Mouse (Mus musculus) embryonic facial prominence, embryonic 14.5 days (tissue): Measurements from ENCODE around the gene Pde8b. TPM values are rescaled to one million over a fixed set of nuclear protein-coding genes. Genes with fewer than 3 reads are reported as not detected.

ENCODE experiments used
- ATAC-seq: fragments of 200-750 bp; cut with Nextera tagmentation; 2 replicates; pipeline ENCODE4 v1.8.0; 2017; ENCODE audit warnings: low read depth, moderate number of reproducible peaks, moderate TSS enrichment
- DNase-seq: peaks from one replicate; pipeline ENCODE4 v3.0.0-alpha.2; 2015; ENCODE audit warnings: low spot score
- H3K27ac ChIP-seq: fragments of 300-500 bp; sonication (generic); replicated peaks from 2 replicates; pipeline ENCODE4 v1.5.1; 2014; ENCODE audit warnings: low read depth, mild to moderate bottlenecking, low read length, moderate library complexity
- H3K27me3 ChIP-seq: fragments of 300-500 bp; sonication (generic); replicated peaks from 2 replicates; pipeline ENCODE4 v1.6.1; 2014; ENCODE audit warnings: low read length; ENCODE audit not compliant: control insufficient read depth, insufficient read depth
- H3K36me3 ChIP-seq: fragments of 300-500 bp; sonication (generic); 2 replicates; pipeline ENCODE4 v1.6.1; 2014; ENCODE audit warnings: low read length, mixed read lengths; ENCODE audit not compliant: control insufficient read depth, insufficient read depth
- H3K4me1 ChIP-seq: fragments of 300-500 bp; sonication (generic); 2 replicates; pipeline ENCODE4 v1.6.1; 2014; ENCODE audit warnings: antibody characterized with exemption, low read length; ENCODE audit not compliant: control insufficient read depth, insufficient read depth
- H3K4me2 ChIP-seq: fragments of 300-500 bp; sonication (generic); 2 replicates; pipeline ENCODE4 v1.6.1; 2014; ENCODE audit warnings: low read depth, mild to moderate bottlenecking, low read length, moderate library complexity, mixed read lengths
- H3K4me3 ChIP-seq: fragments of 300-500 bp; sonication (generic); 2 replicates; pipeline ENCODE4 v1.5.1; 2014; ENCODE audit warnings: low read depth, mild to moderate bottlenecking, low read length
- H3K9ac ChIP-seq: fragments of 300-500 bp; sonication (generic); 2 replicates; pipeline ENCODE4 v1.6.1; 2014; ENCODE audit warnings: low read depth, mild to moderate bottlenecking, low read length, moderate library complexity, mixed read lengths
- H3K9me3 ChIP-seq: fragments of 300-500 bp; sonication (generic); 2 replicates; pipeline ENCODE4 v1.6.1; 2016; ENCODE audit warnings: low read length; ENCODE audit not compliant: control insufficient read depth
- WGBS: fragments of 180-500 bp; shearing (Covaris S2); extraction: QIAGEN DNeasy Blood & Tissue Kit; methylation state at CpG from one replicate; pipeline ENCODE4 v1.1.7; 2014; 5-methylcytosine and 5-hydroxymethylcytosine counted together
- polyA plus RNA-seq: library from polyadenylated mRNA; unstranded; fragments of >200 nt; fragmentation: Nextera tagmentation; extraction: Ambion mirVana; gene quantifications from 2 replicates; pipeline ENCODE4 v1.2.1, GENCODE M21; 2014

Pde8b gene
- polyA plus RNA-seq, 1 experiment from 2014 or later, result 4.7 TPM

GRCm38 (mm10) chr13:95120570-95120969 is 129.6 kb downstream of the Pde8b start:
- Histone ChIP-seq H3K36me3 (no peaks in the 10 kb centered on the region), H3K4me3 (no peak overlapping the region), H3K9me3 (no peaks in the 10 kb centered on the region), H3K9ac (no peak overlapping the region), H3K27ac (no peak overlapping the region), H3K4me2 (no peak overlapping the region), H3K27me3 (no peaks in the 10 kb centered on the region), H3K4me1 (no peaks in the 10 kb centered on the region)
- ATAC-seq (no peak), DNase-seq (no peak)
- 85% methylated on average over 4 of the region's 4 CpGs for WGBS

GRCm38 (mm10) chr13:95113763-95114162 is 136.4 kb downstream of the Pde8b start:
- H3K27ac ChIP-seq, result no peak overlapping the region
- no peak; the same call in 1 of the 2 replicates for ATAC-seq

GRCm38 (mm10) chr13:95109555-95109954 is 140.6 kb downstream of the Pde8b start:
- DNase-seq (no peak), ATAC-seq (no peak)
- Histone ChIP-seq H3K36me3 (no peaks in the 10 kb centered on the region), H3K9ac (no peak overlapping the region), H3K4me3 (no peak overlapping the region), H3K27me3 (no peaks in the 10 kb centered on the region), H3K27ac (no peak overlapping the region), H3K4me1 (peaks cover 14% of the 10 kb centered on the region), H3K4me2 (no peak overlapping the region), H3K9me3 (no peaks in the 10 kb centered on the region)
- WGBS, result 72% methylated on average over 3 of the region's 3 CpGs

More at GRCm38 (mm10) chr13:95113763-95114162, 136.4 kb downstream of the Pde8b start:
- no peak overlapping the region for H3K9ac ChIP-seq
- no peak overlapping the region for H3K4me3 ChIP-seq
- no peaks in the 10 kb centered on the region for H3K27me3 ChIP-seq
- no peaks in the 10 kb centered on the region for H3K36me3 ChIP-seq
- 57% methylated on average over 5 of the region's 5 CpGs for WGBS
- no peaks in the 10 kb centered on the region for H3K9me3 ChIP-seq
- H3K4me1 ChIP-seq, result no peaks in the 10 kb centered on the region
- no peak overlapping the region for H3K4me2 ChIP-seq
- DNase-seq, result no peak

- no peak overlapping the region for H3K9ac ChIP-seq
- no peaks in the 10 kb centered on the region for H3K36me3 ChIP-seq
- peaks cover 14% of the 10 kb centered on the region for H3K4me1 ChIP-seq
- no peak overlapping the region for H3K4me3 ChIP-seq
- no peak overlapping the region for H3K27ac ChIP-seq
- no peaks in the 10 kb centered on the region for H3K9me3 ChIP-seq
- H3K27me3 ChIP-seq, result no peaks in the 10 kb centered on the region
- ATAC-seq (no peak), DNase-seq (peak; percentile 62)
- no peak overlapping the region for H3K4me2 ChIP-seq
- 25% methylated on average over 7 of the region's 7 CpGs for WGBS
Measured at GRCm38 (mm10) chr13:95108035-95108434, 142.1 kb downstream of the Pde8b start.

GRCm38 (mm10) chr13:95104865-95105264 is 145.3 kb downstream of the Pde8b start:
- Histone ChIP-seq H3K9me3 (no peaks in the 10 kb centered on the region), H3K4me3 (no peak overlapping the region), H3K27me3 (no peaks in the 10 kb centered on the region), H3K27ac (no peak overlapping the region), H3K36me3 (no peaks in the 10 kb centered on the region), H3K4me2 (no peak overlapping the region), H3K4me1 (peaks cover 14% of the 10 kb centered on the region), H3K9ac (no peak overlapping the region)
- peak; percentile 27 for DNase-seq
- 66% methylated on average over 4 of the region's 4 CpGs for WGBS
- no peak for ATAC-seq

- no peak overlapping the region for H3K27ac ChIP-seq
- 45% methylated on average over 4 of the region's 4 CpGs for WGBS
- no peaks in the 10 kb centered on the region for H3K9me3 ChIP-seq
- DNase-seq (peak; percentile 41), ATAC-seq (peak; percentile 71; the same call in 1 of the 2 replicates)
- no peaks in the 10 kb centered on the region for H3K36me3 ChIP-seq
- no peak overlapping the region for H3K9ac ChIP-seq
- H3K4me3 ChIP-seq, result no peak overlapping the region
- no peaks in the 10 kb centered on the region for H3K27me3 ChIP-seq
- H3K4me2 ChIP-seq, result no peak overlapping the region
- peaks cover 9% of the 10 kb centered on the region for H3K4me1 ChIP-seq
Measured at GRCm38 (mm10) chr13:95102985-95103590, 147.0 kb downstream of the Pde8b start.

- peaks cover 4% of the 10 kb centered on the region; the same call in 1 of the 2 replicates for H3K4me1 ChIP-seq
- H3K4me2 ChIP-seq, result no peak overlapping the region
- H3K9me3 ChIP-seq, result no peaks in the 10 kb centered on the region
- 87% methylated on average over 8 of the region's 8 CpGs for WGBS
- H3K36me3 ChIP-seq, result no peaks in the 10 kb centered on the region
- no peaks in the 10 kb centered on the region for H3K27me3 ChIP-seq
- no peak overlapping the region for H3K9ac ChIP-seq
- H3K4me3 ChIP-seq, result no peak overlapping the region
- DNase-seq, result no peak
- no peak overlapping the region for H3K27ac ChIP-seq
- ATAC-seq, result no peak
Measured at GRCm38 (mm10) chr13:95101315-95101714, 148.8 kb downstream of the Pde8b start.

GRCm38 (mm10) chr13:95098931-95099720 is 151.0 kb downstream of the Pde8b start:
- no peaks in the 10 kb centered on the region for H3K27me3 ChIP-seq
- 65% methylated on average over 8 of the region's 8 CpGs for WGBS
- no peaks in the 10 kb centered on the region for H3K9me3 ChIP-seq
- no peak overlapping the region for H3K4me2 ChIP-seq
- ATAC-seq, result no peak
- H3K36me3 ChIP-seq, result no peaks in the 10 kb centered on the region
- H3K27ac ChIP-seq, result no peak overlapping the region
- H3K4me1 ChIP-seq, result no peaks in the 10 kb centered on the region; the same call in 1 of the 2 replicates
- no peak overlapping the region for H3K9ac ChIP-seq
- DNase-seq, result no peak
- no peak overlapping the region for H3K4me3 ChIP-seq
